Mouse (Mus musculus): ENCODE data around the gene Fam168b. TPM values are rescaled to one million over a fixed set of nuclear protein-coding genes. Genes with fewer than 3 reads are reported as not detected.

Gene Fam168b
- polyA plus RNA-seq, 1 experiment, result 63.2 TPM

GRCm38 (mm10) chr1:34873551-34873950 lies 30.7 kb upstream of the Fam168b start:
- Histone ChIP-seq H3K27me3 (ENCODE audit: control insufficient read depth, insufficient read depth, insufficient read length) (no peaks in the 10 kb centered on the region), H3K79me3 (ENCODE audit: low read depth) (no peaks in the 10 kb centered on the region), H3K4me3 (ENCODE audit: insufficient read depth, poor library complexity, severe bottlenecking) (no peak overlapping the region), H3K36me3 (ENCODE audit: control insufficient read depth, insufficient read depth) (peaks cover 60% of the 10 kb centered on the region), H3ac (ENCODE audit: control insufficient read depth, insufficient read length, low read depth) (no peak overlapping the region), H3K79me2 (ENCODE audit: control insufficient read depth, insufficient read depth) (no peaks in the 10 kb centered on the region)
- TF ChIP-seq MYOD1 (IDR thresholded peaks at IDR 0.05; ENCODE audit: control insufficient read depth, insufficient read length, low read depth) (no peak), MAX (IDR thresholded peaks at IDR 0.05) (no peak), CEBPB (IDR thresholded peaks at IDR 0.05; ENCODE audit: low read depth) (no peak), CTCF (IDR thresholded peaks at IDR 0.05; ENCODE audit: control insufficient read depth, insufficient read depth, insufficient read length) (no peak), FOSL1 (IDR thresholded peaks at IDR 0.05; ENCODE audit: insufficient read depth, low read length, poor library complexity, severe bottlenecking) (no peak), USF1 (IDR thresholded peaks at IDR 0.05; ENCODE audit: low read depth) (no peak), MYOG (IDR thresholded peaks at IDR 0.05; ENCODE audit: control insufficient read depth, extremely low read depth, insufficient read length) (no peak)

DNA sequence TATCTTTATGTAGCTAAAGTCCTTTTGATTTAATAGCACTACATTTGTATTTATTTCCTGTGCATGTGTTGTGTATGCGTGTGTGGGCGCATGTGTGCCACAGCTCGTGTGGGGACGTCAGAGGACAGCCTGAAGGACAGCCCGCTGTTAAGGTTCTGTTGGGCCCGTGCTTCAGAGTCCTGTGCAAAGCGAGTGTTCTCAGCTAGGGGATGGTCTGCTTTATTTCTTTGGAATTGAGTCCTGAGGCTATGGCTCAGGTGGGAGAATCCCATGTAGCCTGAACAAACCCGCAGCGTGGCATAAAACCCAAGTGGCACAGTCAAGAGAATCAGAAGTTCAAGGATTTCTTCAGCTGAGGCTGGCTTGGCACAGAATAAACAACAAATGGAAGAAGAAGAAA lies 28.3 kb upstream of the Fam168b start:
- no peak for TF ChIP-seq CEBPB (IDR thresholded peaks at IDR 0.05; ENCODE audit: low read depth)
- no peak for TF ChIP-seq USF1 (IDR thresholded peaks at IDR 0.05; ENCODE audit: low read depth)
- TF ChIP-seq MAX (IDR thresholded peaks at IDR 0.05), result no peak
- Histone ChIP-seq H3ac (ENCODE audit: control insufficient read depth, insufficient read length, low read depth) (no peak overlapping the region), H3K27me3 (ENCODE audit: control insufficient read depth, insufficient read depth, insufficient read length) (no peaks in the 10 kb centered on the region), H3K36me3 (ENCODE audit: control insufficient read depth, insufficient read depth) (peaks cover 75% of the 10 kb centered on the region), H3K4me3 (ENCODE audit: insufficient read depth, poor library complexity, severe bottlenecking) (no peak overlapping the region), H3K79me2 (ENCODE audit: control insufficient read depth, insufficient read depth) (no peaks in the 10 kb centered on the region), H3K79me3 (ENCODE audit: low read depth) (no peaks in the 10 kb centered on the region)

GRCm38 (mm10) chr1:34869231-34869630 lies 26.4 kb upstream of the Fam168b start:
- Histone ChIP-seq H3K36me3 (ENCODE audit: control insufficient read depth, insufficient read depth) (peaks cover 69% of the 10 kb centered on the region), H3K79me3 (ENCODE audit: low read depth) (no peaks in the 10 kb centered on the region), H3ac (ENCODE audit: control insufficient read depth, insufficient read length, low read depth) (no peak overlapping the region), H3K27me3 (ENCODE audit: control insufficient read depth, insufficient read depth, insufficient read length) (no peaks in the 10 kb centered on the region), H3K79me2 (ENCODE audit: control insufficient read depth, insufficient read depth) (no peaks in the 10 kb centered on the region), H3K4me3 (ENCODE audit: insufficient read depth, poor library complexity, severe bottlenecking) (no peak overlapping the region)
- no peak for TF ChIP-seq MYOG (IDR thresholded peaks at IDR 0.05; ENCODE audit: control insufficient read depth, extremely low read depth, insufficient read length)
- no peak for TF ChIP-seq MAX (IDR thresholded peaks at IDR 0.05)
- TF ChIP-seq USF1 (IDR thresholded peaks at IDR 0.05; ENCODE audit: low read depth), result no peak
- TF ChIP-seq MYOD1 (IDR thresholded peaks at IDR 0.05; ENCODE audit: control insufficient read depth, insufficient read length, low read depth), result no peak
- no peak for TF ChIP-seq CEBPB (IDR thresholded peaks at IDR 0.05; ENCODE audit: low read depth)
- no peak for TF ChIP-seq CTCF (IDR thresholded peaks at IDR 0.05; ENCODE audit: control insufficient read depth, insufficient read depth, insufficient read length)

DNA sequence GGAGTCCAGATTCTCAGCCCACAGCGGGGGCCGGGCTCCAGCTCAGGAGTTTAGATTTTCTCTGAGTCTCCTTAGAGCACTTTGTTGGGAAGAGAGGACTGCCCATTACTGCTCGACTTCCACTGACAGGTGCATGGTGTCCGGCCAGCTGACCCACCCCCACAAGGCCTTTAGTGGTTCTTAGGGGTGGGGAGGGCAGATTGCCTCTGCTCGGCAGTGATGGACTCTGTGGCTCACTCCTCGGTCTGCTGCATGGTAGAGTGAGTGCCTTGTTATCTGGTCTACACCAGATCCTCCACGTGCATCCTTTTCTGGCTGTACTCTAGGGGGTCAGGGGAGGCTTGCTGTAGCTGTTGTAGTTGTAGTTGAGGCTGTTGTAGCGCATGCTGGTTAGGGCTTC lies 25.5 kb upstream of the Fam168b start:
- Histone ChIP-seq H3K4me3 (ENCODE audit: insufficient read depth, poor library complexity, severe bottlenecking) (no peak overlapping the region), H3K79me3 (ENCODE audit: low read depth) (no peaks in the 10 kb centered on the region), H3ac (ENCODE audit: control insufficient read depth, insufficient read length, low read depth) (no peak overlapping the region), H3K27me3 (ENCODE audit: control insufficient read depth, insufficient read depth, insufficient read length) (no peaks in the 10 kb centered on the region), H3K36me3 (ENCODE audit: control insufficient read depth, insufficient read depth) (peaks cover 70% of the 10 kb centered on the region), H3K79me2 (ENCODE audit: control insufficient read depth, insufficient read depth) (no peaks in the 10 kb centered on the region)
- no peak for TF ChIP-seq CTCF (IDR thresholded peaks at IDR 0.05; ENCODE audit: control insufficient read depth, insufficient read depth, insufficient read length)
- no peak for TF ChIP-seq FOSL1 (IDR thresholded peaks at IDR 0.05; ENCODE audit: insufficient read depth, low read length, poor library complexity, severe bottlenecking)
- no peak for TF ChIP-seq CEBPB (IDR thresholded peaks at IDR 0.05; ENCODE audit: low read depth)
- no peak for TF ChIP-seq MYOD1 (IDR thresholded peaks at IDR 0.05; ENCODE audit: control insufficient read depth, insufficient read length, low read depth)
- TF ChIP-seq USF1 (IDR thresholded peaks at IDR 0.05; ENCODE audit: low read depth), result no peak

DNA sequence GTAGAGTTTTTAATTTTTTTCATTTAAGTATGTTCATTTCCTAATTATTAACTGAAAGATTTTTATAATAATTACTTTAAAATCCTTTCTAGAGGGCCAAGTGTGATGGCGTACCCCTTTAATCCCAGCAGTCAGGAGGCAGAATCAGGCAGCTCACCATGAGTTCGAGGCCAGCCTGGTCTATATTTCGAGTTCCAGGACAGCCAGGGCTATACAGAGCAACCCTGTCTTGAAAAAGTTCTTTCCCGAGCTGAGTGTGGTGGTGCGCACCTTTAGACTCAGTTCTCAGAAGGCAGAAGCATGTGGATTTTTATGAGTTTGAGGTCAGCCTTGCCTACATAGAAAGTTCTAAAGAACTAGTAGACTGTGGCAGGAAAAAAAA lies 24.7 kb upstream of the Fam168b start:
- TF ChIP-seq USF1 (IDR thresholded peaks at IDR 0.05; ENCODE audit: low read depth), result no peak
- no peak for TF ChIP-seq CEBPB (IDR thresholded peaks at IDR 0.05; ENCODE audit: low read depth)
- TF ChIP-seq MYOG (IDR thresholded peaks at IDR 0.05; ENCODE audit: control insufficient read depth, extremely low read depth, insufficient read length), result no peak
- TF ChIP-seq FOSL1 (IDR thresholded peaks at IDR 0.05; ENCODE audit: insufficient read depth, low read length, poor library complexity, severe bottlenecking), result no peak
- no peak for TF ChIP-seq MYOD1 (IDR thresholded peaks at IDR 0.05; ENCODE audit: control insufficient read depth, insufficient read length, low read depth)
- TF ChIP-seq CTCF (IDR thresholded peaks at IDR 0.05; ENCODE audit: control insufficient read depth, insufficient read depth, insufficient read length), result no peak
- TF ChIP-seq MAX (IDR thresholded peaks at IDR 0.05), result no peak
- no peaks in the 10 kb centered on the region for H3K27me3 ChIP-seq (ENCODE audit: control insufficient read depth, insufficient read depth, insufficient read length)
- peaks cover 72% of the 10 kb centered on the region for H3K36me3 ChIP-seq (ENCODE audit: control insufficient read depth, insufficient read depth)
- H3K4me3 ChIP-seq (ENCODE audit: insufficient read depth, poor library complexity, severe bottlenecking), result no peak overlapping the region
- no peak overlapping the region for H3ac ChIP-seq (ENCODE audit: control insufficient read depth, insufficient read length, low read depth)
- H3K79me3 ChIP-seq (ENCODE audit: low read depth), result no peaks in the 10 kb centered on the region
- no peaks in the 10 kb centered on the region for H3K79me2 ChIP-seq (ENCODE audit: control insufficient read depth, insufficient read depth)

GRCm38 (mm10) chr1:34866815-34867573 lies 24.1 kb upstream of the Fam168b start:
- H3K36me3 ChIP-seq (ENCODE audit: control insufficient read depth, insufficient read depth), result peaks cover 72% of the 10 kb centered on the region
- H3K4me3 ChIP-seq (ENCODE audit: insufficient read depth, poor library complexity, severe bottlenecking), result no peak overlapping the region
- no peaks in the 10 kb centered on the region for H3K27me3 ChIP-seq (ENCODE audit: control insufficient read depth, insufficient read depth, insufficient read length)
- no peaks in the 10 kb centered on the region for H3K79me2 ChIP-seq (ENCODE audit: control insufficient read depth, insufficient read depth)
- H3ac ChIP-seq (ENCODE audit: control insufficient read depth, insufficient read length, low read depth), result no peak overlapping the region
- H3K79me3 ChIP-seq (ENCODE audit: low read depth), result no peaks in the 10 kb centered on the region
- peak; percentile 69 for TF ChIP-seq CTCF (IDR thresholded peaks at IDR 0.05; ENCODE audit: control insufficient read depth, insufficient read depth, insufficient read length)
- TF ChIP-seq MYOD1 (IDR thresholded peaks at IDR 0.05; ENCODE audit: control insufficient read depth, insufficient read length, low read depth), result no peak

All from C2C12 (cell line).